In genomic region chr16:95427512-95427911, GRCm38 (mm10) we compare ENCODE assay signal across 16 mouse cellular contexts.
"Had no signal": no experiment of that assay in that cellular context is flagged by ENCODE, and none has a peak within 500 bp of the region (broad histone marks: within the 10 kb centered on the region; RNA-seq: fewer than 3 reads in every experiment).

No protein-coding gene starts in this region.

- H3K27ac ChIP-seq: intestine, embryonic 15.5 days; layer of hippocampus, adult 2 months; liver, embryonic 14.5 days; macrophage; midbrain, embryonic 15.5 days; neural tube, embryonic 13.5 days; stomach, postnatal 0 days had no signal

- H3K4me1 ChIP-seq: intestine, embryonic 15.5 days; midbrain, embryonic 15.5 days; neural tube, embryonic 13.5 days had no signal

- H3K9me3 ChIP-seq: intestine, embryonic 15.5 days; midbrain, embryonic 15.5 days; neural tube, embryonic 13.5 days had no signal

- H3K9ac ChIP-seq: intestine, embryonic 15.5 days; liver, embryonic 14.5 days; lung, embryonic 14.5 days; midbrain, embryonic 15.5 days; neural tube, embryonic 13.5 days had no signal

- H3K4me2 ChIP-seq: intestine, embryonic 15.5 days; lung, embryonic 14.5 days; midbrain, embryonic 15.5 days; neural tube, embryonic 13.5 days had no signal

- H3K27me3 ChIP-seq: intestine, embryonic 15.5 days; midbrain, embryonic 15.5 days; neural tube, embryonic 13.5 days had no signal

- H3K36me3 ChIP-seq: intestine, embryonic 15.5 days; midbrain, embryonic 15.5 days; neural tube, embryonic 13.5 days had no signal

- H3K4me3 ChIP-seq: intestine, embryonic 15.5 days; layer of hippocampus, adult 2 months; midbrain, embryonic 15.5 days; neural tube, embryonic 13.5 days had no signal

- ATAC-seq: intestine, embryonic 15.5 days; midbrain, embryonic 15.5 days had no signal

- DNase-seq: kidney, adult 18-20 months; kidney, postnatal 10 days; kidney, postnatal 4 days; liver; lung, embryonic 14.5 days; lung, postnatal 14 days; right cerebral cortex, postnatal 14 days; thymus, adult 18-20 months; thymus, postnatal 25 days had no signal
